Mouse (Mus musculus) kidney, adult 11 months (tissue): ENCODE measurements around the gene Dzip1.

Experiments
- DNase-seq: peaks from one replicate; pipeline ENCODE4 v3.0.0; 2022

The Dzip1 gene

GRCm38 (mm10) chr14:118924673-118925615, at the start of gene Dzip1:
TSS of gene Dzip1 (minus strand) at chr14:118925460.
- DNase-seq = peak; percentile 55

- no peak for DNase-seq
Observed at GRCm38 (mm10) chr14:118972268-118972667, 47.0 kb upstream of the Dzip1 start.

- no peak for DNase-seq
Observed at GRCm38 (mm10) chr14:118967646-118968045, 42.4 kb upstream of the Dzip1 start.

- no peak for DNase-seq
Observed at GRCm38 (mm10) chr14:118965356-118966000, 40.2 kb upstream of the Dzip1 start.

GRCm38 (mm10) chr14:118958010-118958409, 32.8 kb upstream of the Dzip1 start:
- DNase-seq = no peak

GRCm38 (mm10) chr14:118951912-118952583, 26.8 kb upstream of the Dzip1 start:
- DNase-seq = no peak

GRCm38 (mm10) chr14:118948841-118949240, 23.6 kb upstream of the Dzip1 start:
- no peak for DNase-seq

- DNase-seq = no peak
Observed at GRCm38 (mm10) chr14:118944702-118945101, 19.4 kb upstream of the Dzip1 start.

- no peak for DNase-seq
Observed at GRCm38 (mm10) chr14:118942076-118942475, 16.8 kb upstream of the Dzip1 start.

- DNase-seq = no peak
Observed at GRCm38 (mm10) chr14:118940796-118941495, 15.7 kb upstream of the Dzip1 start.

- DNase-seq = peak; percentile 20
Observed at GRCm38 (mm10) chr14:118938551-118938950, 13.3 kb upstream of the Dzip1 start.

GRCm38 (mm10) chr14:118937533-118938492, 12.6 kb upstream of the Dzip1 start, which contains the start of gene Dnajc3:
TSS of gene Dnajc3 (plus strand) at chr14:118937976.
- DNase-seq = peak; percentile 100

GRCm38 (mm10) chr14:118936952-118937351, 11.7 kb upstream of the Dzip1 start:
- no peak for DNase-seq

GRCm38 (mm10) chr14:118936236-118936635, 11.0 kb upstream of the Dzip1 start:
- no peak for DNase-seq

- DNase-seq = no peak
Observed at GRCm38 (mm10) chr14:118934686-118935085, 9.4 kb upstream of the Dzip1 start.

GRCm38 (mm10) chr14:118932956-118933355, 7.7 kb upstream of the Dzip1 start:
- DNase-seq = no peak

- no peak for DNase-seq
Observed at GRCm38 (mm10) chr14:118931181-118931580, 5.9 kb upstream of the Dzip1 start.

- DNase-seq = no peak
Observed at GRCm38 (mm10) chr14:118930777-118931176, 5.5 kb upstream of the Dzip1 start.

- DNase-seq = no peak
Observed at GRCm38 (mm10) chr14:118929779-118930178, 4.5 kb upstream of the Dzip1 start.

GRCm38 (mm10) chr14:118928565-118928964, 3.3 kb upstream of the Dzip1 start:
- DNase-seq = no peak

- DNase-seq = no peak
Observed at GRCm38 (mm10) chr14:118922667-118923184, 2.5 kb downstream of the Dzip1 start.
